Mouse (Mus musculus): ENCODE results near the gene Gm21958.

- TF ChIP-seq EP300 (IDR thresholded peaks at IDR 0.05; ENCODE audit: insufficient read depth, low read depth, low read length) (no peak), CTCF (IDR thresholded peaks at IDR 0.05; ENCODE audit: low read depth, low read length) (no peak), POLR2A (IDR thresholded peaks at IDR 0.05; ENCODE audit: insufficient read depth, low read length) (no peak)
These were observed 13.9 kb upstream of the Gm21958 start for GRCm38 (mm10) chr3:54728100-54728499.
